Mouse (Mus musculus): ENCODE measurements at regions not wholly inside any gene's neighbourhood (a gene's known extent, or its start where the extent isn't known, plus 50 kb on each side); places are given as distances from the start of the nearest gene placed in this dataset.
A peak's percentile ranks its signal among the peaks of the same experiment; 100 is the strongest.

- Histone ChIP-seq H3K36me3 (no peaks in the 10 kb centered on the region), H3K27me3 (peaks cover 3% of the 10 kb centered on the region; the same call in 1 of the 2 replicates), H3K9ac (no peak overlapping the region; the same call in 1 of the 2 replicates), H3K27ac (peak overlapping the region; percentile 49), H3K9me3 (no peaks in the 10 kb centered on the region), H3K4me2 (no peak overlapping the region), H3K4me3 (no peak overlapping the region), H3K4me1 (peaks cover 12% of the 10 kb centered on the region)
- ATAC-seq (ENCODE audit: insufficient number of reproducible peaks, insufficient read depth, low FRiP score, low TSS enrichment, low read depth): peak; percentile 43; the same call in 1 of the 2 replicates
- 42% methylated on average over 12 of the region's 12 CpGs for WGBS
These were observed 153.3 kb upstream of the 3110018I06Rik start for GRCm38 (mm10) chr12:107335106-107335505.

GRCm38 (mm10) chr12:107338758-107339157 lies 149.7 kb upstream of the 3110018I06Rik start:
- no peak for ATAC-seq (ENCODE audit: insufficient number of reproducible peaks, insufficient read depth, low FRiP score, low TSS enrichment, low read depth)
- Histone ChIP-seq H3K36me3 (no peaks in the 10 kb centered on the region), H3K4me3 (no peak overlapping the region), H3K27ac (no peak overlapping the region), H3K27me3 (no peaks in the 10 kb centered on the region), H3K4me2 (no peak overlapping the region), H3K9ac (no peak overlapping the region), H3K4me1 (peaks cover 12% of the 10 kb centered on the region), H3K9me3 (no peaks in the 10 kb centered on the region)
- 48% methylated on average over 10 of the region's 10 CpGs for WGBS

- Histone ChIP-seq H3K4me3 (no peak overlapping the region), H3K27ac (no peak overlapping the region), H3K36me3 (no peaks in the 10 kb centered on the region), H3K4me2 (no peak overlapping the region), H3K9ac (no peak overlapping the region), H3K27me3 (no peaks in the 10 kb centered on the region), H3K9me3 (no peaks in the 10 kb centered on the region), H3K4me1 (peaks cover 17% of the 10 kb centered on the region)
- no peak for ATAC-seq (ENCODE audit: insufficient number of reproducible peaks, insufficient read depth, low FRiP score, low TSS enrichment, low read depth)
- WGBS: 35% methylated on average over 6 of the region's 6 CpGs
These were observed 132.2 kb upstream of the 3110018I06Rik start for GRCm38 (mm10) chr12:107356211-107356610.

- no peaks in the 10 kb centered on the region for H3K9me3 ChIP-seq
- H3K36me3 ChIP-seq: no peaks in the 10 kb centered on the region
- no peak overlapping the region for H3K4me3 ChIP-seq
- WGBS: 86% methylated on average over 7 of the region's 7 CpGs
- no peaks in the 10 kb centered on the region for H3K27me3 ChIP-seq
- peaks cover 17% of the 10 kb centered on the region for H3K4me1 ChIP-seq
- no peak overlapping the region for H3K9ac ChIP-seq
- ATAC-seq (ENCODE audit: insufficient number of reproducible peaks, insufficient read depth, low FRiP score, low TSS enrichment, low read depth): no peak
- no peak overlapping the region for H3K27ac ChIP-seq
- no peak overlapping the region for H3K4me2 ChIP-seq
These were observed 131.5 kb upstream of the 3110018I06Rik start for GRCm38 (mm10) chr12:107356974-107357373.

- H3K9ac ChIP-seq: no peak overlapping the region
- H3K9me3 ChIP-seq: no peaks in the 10 kb centered on the region
- H3K36me3 ChIP-seq: no peaks in the 10 kb centered on the region
- no peak overlapping the region for H3K4me2 ChIP-seq
- no peak overlapping the region for H3K27ac ChIP-seq
- no peak overlapping the region for H3K4me3 ChIP-seq
- 81% methylated on average over 12 of the region's 12 CpGs for WGBS
- peaks cover 17% of the 10 kb centered on the region for H3K4me1 ChIP-seq
- H3K27me3 ChIP-seq: no peaks in the 10 kb centered on the region
- no peak for ATAC-seq (ENCODE audit: insufficient number of reproducible peaks, insufficient read depth, low FRiP score, low TSS enrichment, low read depth)
These were observed 127.9 kb upstream of the 3110018I06Rik start for GRCm38 (mm10) chr12:107360511-107360910.

GRCm38 (mm10) chr12:107361606-107362005 lies 126.8 kb upstream of the 3110018I06Rik start:
- H3K27ac ChIP-seq: no peak overlapping the region
- 89% methylated on average over 7 of the region's 7 CpGs for WGBS
- no peak for ATAC-seq (ENCODE audit: insufficient number of reproducible peaks, insufficient read depth, low FRiP score, low TSS enrichment, low read depth)
- H3K27me3 ChIP-seq: no peaks in the 10 kb centered on the region
- no peaks in the 10 kb centered on the region for H3K9me3 ChIP-seq
- H3K9ac ChIP-seq: no peak overlapping the region
- no peak overlapping the region for H3K4me2 ChIP-seq
- H3K36me3 ChIP-seq: no peaks in the 10 kb centered on the region
- H3K4me3 ChIP-seq: no peak overlapping the region
- peaks cover 11% of the 10 kb centered on the region for H3K4me1 ChIP-seq

GRCm38 (mm10) chr12:107362120-107362519 lies 126.3 kb upstream of the 3110018I06Rik start:
- Histone ChIP-seq H3K4me3 (no peak overlapping the region), H3K4me1 (peaks cover 11% of the 10 kb centered on the region), H3K36me3 (no peaks in the 10 kb centered on the region), H3K27ac (no peak overlapping the region), H3K27me3 (no peaks in the 10 kb centered on the region), H3K9ac (no peak overlapping the region), H3K9me3 (no peaks in the 10 kb centered on the region), H3K4me2 (no peak overlapping the region)
- WGBS: 75% methylated on average over 10 of the region's 10 CpGs
- no peak for ATAC-seq (ENCODE audit: insufficient number of reproducible peaks, insufficient read depth, low FRiP score, low TSS enrichment, low read depth)

- WGBS: 33% methylated on average over 7 of the region's 7 CpGs
- H3K9ac ChIP-seq: no peak overlapping the region
- no peak overlapping the region for H3K27ac ChIP-seq
- H3K4me2 ChIP-seq: no peak overlapping the region
- H3K4me1 ChIP-seq: peaks cover 15% of the 10 kb centered on the region
- H3K9me3 ChIP-seq: no peaks in the 10 kb centered on the region
- H3K27me3 ChIP-seq: no peaks in the 10 kb centered on the region
- no peak for ATAC-seq (ENCODE audit: insufficient number of reproducible peaks, insufficient read depth, low FRiP score, low TSS enrichment, low read depth)
- no peaks in the 10 kb centered on the region for H3K36me3 ChIP-seq
- no peak overlapping the region for H3K4me3 ChIP-seq
These were observed 116.2 kb upstream of the 3110018I06Rik start for GRCm38 (mm10) chr12:107372254-107372653.

- 27% methylated on average over 14 of the region's 14 CpGs for WGBS
- ATAC-seq (ENCODE audit: insufficient number of reproducible peaks, insufficient read depth, low FRiP score, low TSS enrichment, low read depth): no peak
- Histone ChIP-seq H3K4me2 (peak overlapping the region; percentile 22; the same call in 1 of the 2 replicates), H3K9me3 (no peaks in the 10 kb centered on the region), H3K9ac (no peak overlapping the region), H3K36me3 (no peaks in the 10 kb centered on the region), H3K27me3 (no peaks in the 10 kb centered on the region), H3K4me1 (peaks cover 15% of the 10 kb centered on the region; the same call in 1 of the 2 replicates), H3K4me3 (no peak overlapping the region), H3K27ac (0 out of 2 replicates have a peak overlapping the region, but pooled peaks have one; percentile 22)
These were observed 96.2 kb upstream of the 3110018I06Rik start for GRCm38 (mm10) chr12:107392050-107392795.

- no peak for ATAC-seq (ENCODE audit: insufficient number of reproducible peaks, insufficient read depth, low FRiP score, low TSS enrichment, low read depth)
- H3K4me1 ChIP-seq: peaks cover 15% of the 10 kb centered on the region; the same call in 1 of the 2 replicates
- no peaks in the 10 kb centered on the region for H3K36me3 ChIP-seq
- H3K4me3 ChIP-seq: no peak overlapping the region
- H3K27ac ChIP-seq: no peak overlapping the region
- no peaks in the 10 kb centered on the region for H3K27me3 ChIP-seq
- H3K9ac ChIP-seq: no peak overlapping the region
- H3K4me2 ChIP-seq: no peak overlapping the region
- 69% methylated on average over 1 of the region's 1 CpGs for WGBS
- no peaks in the 10 kb centered on the region for H3K9me3 ChIP-seq
These were observed 94.0 kb upstream of the 3110018I06Rik start for GRCm38 (mm10) chr12:107394467-107394866.

GRCm38 (mm10) chr12:107404821-107405220 lies 83.6 kb upstream of the 3110018I06Rik start:
- Histone ChIP-seq H3K27me3 (no peaks in the 10 kb centered on the region), H3K9ac (no peak overlapping the region), H3K9me3 (no peaks in the 10 kb centered on the region), H3K4me3 (no peak overlapping the region), H3K4me2 (no peak overlapping the region), H3K4me1 (no peaks in the 10 kb centered on the region), H3K27ac (no peak overlapping the region), H3K36me3 (no peaks in the 10 kb centered on the region)
- ATAC-seq (ENCODE audit: insufficient number of reproducible peaks, insufficient read depth, low FRiP score, low TSS enrichment, low read depth): no peak
- 82% methylated on average over 10 of the region's 10 CpGs for WGBS

GRCm38 (mm10) chr12:107423923-107424322 lies 64.5 kb upstream of the 3110018I06Rik start:
- Histone ChIP-seq H3K4me2 (no peak overlapping the region), H3K4me3 (no peak overlapping the region), H3K9me3 (no peaks in the 10 kb centered on the region), H3K36me3 (no peaks in the 10 kb centered on the region), H3K27me3 (no peaks in the 10 kb centered on the region), H3K27ac (no peak overlapping the region), H3K4me1 (no peaks in the 10 kb centered on the region), H3K9ac (no peak overlapping the region)
- 77% methylated on average over 7 of the region's 7 CpGs for WGBS
- ATAC-seq (ENCODE audit: insufficient number of reproducible peaks, insufficient read depth, low FRiP score, low TSS enrichment, low read depth): no peak
